In genomic region chr11:116453889-116454288, GRCm38 (mm10) we compare ENCODE assay signal across 23 mouse cellular contexts. TPM values are rescaled to one million over a fixed set of nuclear protein-coding genes. Genes with fewer than 3 reads are reported as not detected.
DNase-seq lines count a peak whose midpoint lies in the region; ATAC-seq and TF ChIP-seq lines count a peak whose summit lies in the region.
"Had no signal": no experiment of that assay in that cellular context is flagged by ENCODE, and none has a peak within 500 bp of the region (broad histone marks: within the 10 kb centered on the region; RNA-seq: fewer than 3 reads in every experiment).

No protein-coding gene starts in this region.

- H3K4me3 ChIP-seq in lung, embryonic 16.5 days (ENCODE audit: low read length), result no peak overlapping the region
- H3K4me3 ChIP-seq in lung, adult 2 months (replicated peaks; ENCODE audit: extremely low read depth, low read depth, low read length), result no peak overlapping the region
- H3K4me3 ChIP-seq: embryonic facial prominence, embryonic 10.5 days; embryonic facial prominence, embryonic 12.5 days; forebrain, embryonic 13.5 days; forebrain, embryonic 15.5 days had no signal

- no peaks in the 10 kb centered on the region for H3K9me3 ChIP-seq in lung, embryonic 16.5 days (ENCODE audit: control insufficient read depth, low read length)
- H3K9me3 ChIP-seq: embryonic facial prominence, embryonic 12.5 days; forebrain, embryonic 15.5 days had no signal

- WGBS in lung, embryonic 16.5 days, result 85% methylated on average over 10 of the region's 10 CpGs
- WGBS in lung, adult 2 months, result 86% methylated on average over 10 of the region's 10 CpGs

- 0 out of 2 replicates have a peak, but pooled peaks have one; percentile 28 for ATAC-seq in lung, embryonic 16.5 days (ENCODE audit: low read depth)
- no peak for ATAC-seq in inflammation-experienced regulatory T-cells, adult 6 months
- ATAC-seq: activated CD4-positive, CD25-positive, alpha-beta regulatory T cell, adult 4 months; forebrain, embryonic 13.5 days; forebrain, embryonic 15.5 days had no signal

- TF ChIP-seq CTCF in lung, adult 2 months (IDR thresholded peaks at IDR 0.05; ENCODE audit: insufficient read depth, low read length), result no peak

- H3K27me3 ChIP-seq in lung, embryonic 16.5 days (ENCODE audit: control insufficient read depth, insufficient read depth, low read depth, low read length), result no peaks in the 10 kb centered on the region
- H3K27me3 ChIP-seq: embryonic facial prominence, embryonic 12.5 days; forebrain, embryonic 15.5 days; Patski had no signal

- H3K9ac ChIP-seq in lung, embryonic 16.5 days (ENCODE audit: low read length), result no peak overlapping the region
- H3K9ac ChIP-seq: embryonic facial prominence, embryonic 12.5 days; forebrain, embryonic 13.5 days; forebrain, embryonic 15.5 days had no signal

- no peak overlapping the region for H3K27ac ChIP-seq in lung, embryonic 16.5 days (ENCODE audit: low read length)
- H3K27ac ChIP-seq: embryonic facial prominence, embryonic 10.5 days; embryonic facial prominence, embryonic 12.5 days; forebrain, embryonic 13.5 days; forebrain, embryonic 15.5 days had no signal

- DNase-seq in lung, adult 2 months, result no peak
- DNase-seq in spleen, postnatal 36 days (ENCODE audit: low spot score in 2 of 2), result peak; percentile 62 to 65
- no peak for DNase-seq in spleen, postnatal 14 days (ENCODE audit: low spot score in 2 of 2)
- DNase-seq in thymus, postnatal 25 days, result peak; percentile 33
- DNase-seq in thymus, postnatal 10 days (ENCODE audit: low spot score in 2 of 2), result no peak
- DNase-seq: adrenal gland, adult 8-10 months; adrenal gland, postnatal 14 days; adrenal gland, postnatal 36 days; cerebellum, adult 11-12 months; cerebellum, adult 2 months; cerebellum, adult 9-10 months; cerebellum, postnatal 10 days; cerebellum, postnatal 25 days had no signal

- no peak for TF ChIP-seq POLR2A in lung, adult 2 months (IDR thresholded peaks at IDR 0.05; ENCODE audit: borderline replicate concordance, extremely low read depth, low read depth, low read length)

- H3K36me3 ChIP-seq in lung, embryonic 16.5 days (ENCODE audit: control insufficient read depth, insufficient read depth, low read length), result no peaks in the 10 kb centered on the region
- H3K36me3 ChIP-seq: embryonic facial prominence, embryonic 10.5 days; embryonic facial prominence, embryonic 12.5 days; forebrain, embryonic 15.5 days; G1E had no signal

- no peak overlapping the region for H3K4me2 ChIP-seq in lung, embryonic 16.5 days (ENCODE audit: low read depth, low read length)
- H3K4me2 ChIP-seq: embryonic facial prominence, embryonic 12.5 days; forebrain, embryonic 13.5 days; forebrain, embryonic 15.5 days had no signal

- H3K4me1 ChIP-seq in lung, embryonic 16.5 days (replicated peaks; ENCODE audit: control insufficient read depth, insufficient read depth, low read length), result no peaks in the 10 kb centered on the region
- H3K4me1 ChIP-seq in lung, adult 2 months (ENCODE audit: control insufficient read depth, insufficient read depth, low read length), result no peaks in the 10 kb centered on the region
- H3K4me1 ChIP-seq: embryonic facial prominence, embryonic 12.5 days; forebrain, embryonic 13.5 days; forebrain, embryonic 15.5 days had no signal

RNA-seq across cellular contexts. Expression of gene Qrich2, which starts 12.2 kb away (rescaled TPM):
- polyA plus RNA-seq in lung, embryonic 16.5 days (2015; fragmentation: Nextera tagmentation; extraction: Ambion mirVana), result 0.26 TPM in 1 of 2 replicates, not detected in the other
- polyA plus RNA-seq in lung, adult 2 months (2012; rRNA removed), result 0.11 and 0.18 TPM in 2 replicates
- polyA plus RNA-seq in inflammation-experienced regulatory T-cells, adult 6 months (2017; shearing (Covaris generic)), result not detected
- polyA plus RNA-seq: activated CD4-positive, CD25-positive, alpha-beta regulatory T cell, adult 4 months; forebrain, embryonic 11.5 days; forebrain, embryonic 13.5 days; forebrain, embryonic 15.5 days had no signal

RNA-seq across cellular contexts. Expression of gene Ubald2, which starts 20.0 kb away (rescaled TPM):
- 41.3 and 43.2 TPM in 2 replicates for polyA plus RNA-seq in lung, embryonic 16.5 days (2015; fragmentation: Nextera tagmentation; extraction: Ambion mirVana)
- polyA plus RNA-seq in lung, adult 2 months (2012; rRNA removed), result 159 and 160 TPM in 2 replicates
- polyA plus RNA-seq in inflammation-experienced regulatory T-cells, adult 6 months (2017; shearing (Covaris generic)), result 10 to 100 TPM; 10.4 to 14.6 (median 10.6) TPM

RNA-seq across cellular contexts. Expression of gene Prpsap1, which starts 40.1 kb away (rescaled TPM):
- polyA plus RNA-seq in lung, embryonic 16.5 days (2015; fragmentation: Nextera tagmentation; extraction: Ambion mirVana), result 167 and 177 TPM in 2 replicates
- 82.4 and 92.0 TPM in 2 replicates for polyA plus RNA-seq in lung, adult 2 months (2012; rRNA removed)
- 10 to 100 TPM; 23.4 to 58.2 (median 50.6) TPM for polyA plus RNA-seq in inflammation-experienced regulatory T-cells, adult 6 months (2017; shearing (Covaris generic))

RNA-seq across cellular contexts. Expression of gene Rnf157, which starts 41.1 kb away (rescaled TPM):
- 3.5 and 4.0 TPM in 2 replicates for polyA plus RNA-seq in lung, embryonic 16.5 days (2015; fragmentation: Nextera tagmentation; extraction: Ambion mirVana)
- polyA plus RNA-seq in lung, adult 2 months (2012; rRNA removed), result 3.0 and 3.6 TPM in 2 replicates
- polyA plus RNA-seq in inflammation-experienced regulatory T-cells, adult 6 months (2017; shearing (Covaris generic)), result 10 to 100 TPM in 1 of 3 experiments, 1 to 10 TPM in 2; 3.0 to 15.1 (median 8.5) TPM

Comparison
In these comparisons a context has a peak if more than half of its experiments do, and no peak if none do; other contexts are left out.
1. DNase-seq: peak in spleen, postnatal 36 days (2 of 2) and thymus, postnatal 25 days (single experiment); none in lung, adult 2 months (single experiment), spleen, postnatal 14 days (0 of 2) and thymus, postnatal 10 days (0 of 2).